Mouse (Mus musculus) Patski (cell line): ENCODE data around the gene Dmrtc2. TPM values are rescaled to one million over a fixed set of nuclear protein-coding genes. Genes with fewer than 3 reads are reported as not detected.
"Not testable (repeated sequence)": the region's sequence is repeated elsewhere in the genome, so short reads cannot be mapped to it uniquely, and the experiment has no call there.

Experiments used
- ATAC-seq: fragments of 100-300 bp; one replicate; pipeline ENCODE4 v1.8.0; 2021
- CTCF ChIA-PET: fragments of 350-600 bp; sonication (Branson Sonifier 250); formaldehyde crosslinking; loops from one replicate; lab custom pipeline; 2022; ENCODE audit warnings: inconsistent platforms; lab: Charles Lee
- POLR2A ChIA-PET: fragments of 350-600 bp; sonication (Branson Sonifier 250); formaldehyde crosslinking; loops from one replicate; lab custom pipeline; 2022; ENCODE audit warnings: antibody characterized with exemption, inconsistent platforms; lab: Charles Lee
- DNase-seq: peaks from one replicate; pipeline ENCODE4 v3.0.0-alpha.2; 2011; ENCODE audit warnings: low read depth, low spot score
- H3K27me3 ChIP-seq: fragments of 371-371 bp; one replicate; pipeline ENCODE4 v1.5.1; 2021
- CTCF ChIP-seq: fragments of 100-300 bp; IDR thresholded peaks from one replicate; pipeline ENCODE4 v1.5.1; 2021
- in situ Hi-C: fragments of 300-500 bp; cut with MboI; formaldehyde crosslinking; loops from 3 replicates; pipeline ENCODE4 v1.11.1; 2018; ENCODE audit warnings: low pct_unique_long_range_greater_than_20kb, mixed read lengths
- polyA plus RNA-seq: library from polyadenylated mRNA; unstranded; gene quantifications from one replicate; pipeline ENCODE4 v1.2.3, GENCODE M21; 2021

Gene Dmrtc2
- polyA plus RNA-seq, 1 experiment from 2014 or later: not detected

- ChIA-PET CTCF (no interaction called here), POLR2A (interaction anchor here (0.8 kb wide), 1 partner anchor 19 kb away, joined by 3 read pairs; no protein-coding TSS in a partner anchor)
- ATAC-seq (no peak), DNase-seq (no peak)
- H3K27me3 ChIP-seq: no peaks in the 10 kb centered on the region
- in situ Hi-C loops: no loop called here
- TF ChIP-seq CTCF: no peak
Observed at GRCm38 (mm10) chr7:24887096-24887495, 17.2 kb downstream of the Dmrtc2 start.

GRCm38 (mm10) chr7:24889431-24890220 is 19.8 kb downstream of the Dmrtc2 start:
- DNase-seq: peak; percentile 54
- TF ChIP-seq CTCF: no peak
- CTCF ChIA-PET: interaction anchor here (1.2 to 3.0 kb wide), 6 partner anchors 9 to 83 kb away, joined by 3 to 25 read pairs (median 4); partner anchors contain the start of genes Arhgef1 and Rabac1
- in situ Hi-C loops: no loop called here
- POLR2A ChIA-PET: interaction anchor here (0.7 to 1.1 kb wide), 2 partner anchors 14 to 281 kb away, joined by 3 to 4 read pairs; no protein-coding TSS in a partner anchor
- ATAC-seq: no peak
- no peaks in the 10 kb centered on the region for H3K27me3 ChIP-seq

GRCm38 (mm10) chr7:24890281-24891216 is 20.7 kb downstream of the Dmrtc2 start:
- ATAC-seq (peak; percentile 65), DNase-seq (no peak)
- no peak for TF ChIP-seq CTCF
- ChIA-PET CTCF (interaction anchor here (1.0 to 3.0 kb wide), 8 partner anchors 11 to 82 kb away, joined by 3 to 25 read pairs (median 4); partner anchors contain the start of genes Arhgef1 and Rabac1), POLR2A (interaction anchor here (0.7 to 1.1 kb wide), 3 partner anchors 13 to 281 kb away, joined by 3 to 4 read pairs (median 3); no protein-coding TSS in a partner anchor)
- in situ Hi-C loops: no loop called here
- H3K27me3 ChIP-seq: no peaks in the 10 kb centered on the region

GRCm38 (mm10) chr7:24891241-24892124 is 21.6 kb downstream of the Dmrtc2 start:
- ChIA-PET POLR2A (interaction anchor here (0.6 to 0.8 kb wide), 2 partner anchors 63 to 77 kb away, joined by 3 read pairs; no protein-coding TSS in a partner anchor), CTCF (interaction anchor here (1.0 to 3.0 kb wide), 7 partner anchors 11 to 81 kb away, joined by 3 to 25 read pairs (median 4); partner anchors contain the start of genes Arhgef1 and Rabac1)
- no peaks in the 10 kb centered on the region for H3K27me3 ChIP-seq
- in situ Hi-C loops: no loop called here
- ATAC-seq (no peak), DNase-seq (no peak)
- TF ChIP-seq CTCF: no peak

- ChIA-PET POLR2A (no interaction called here), CTCF (no interaction called here)
- ATAC-seq: no peak
- no peak for DNase-seq
- TF ChIP-seq CTCF: no peak
- in situ Hi-C loops: no loop called here
- H3K27me3 ChIP-seq: no peaks in the 10 kb centered on the region
Observed at GRCm38 (mm10) chr7:24892125-24892583, 22.3 kb downstream of the Dmrtc2 start.

GRCm38 (mm10) chr7:24895749-24896148 is 25.9 kb downstream of the Dmrtc2 start:
- in situ Hi-C loops, DNase-seq, H3K27me3 ChIP-seq, ATAC-seq: not testable (repeated sequence)
- CTCF ChIA-PET: interaction anchor here (2.0 kb wide), 1 partner anchor 9 kb away, joined by 4 read pairs; no protein-coding TSS in a partner anchor
- POLR2A ChIA-PET: interaction anchor here (0.7 kb wide), 1 partner anchor 11 kb away, joined by 4 read pairs; no protein-coding TSS in a partner anchor

GRCm38 (mm10) chr7:24896269-24896668 is 26.4 kb downstream of the Dmrtc2 start:
- CTCF ChIA-PET: no interaction called here
- ATAC-seq (no peak), DNase-seq (no peak)
- H3K27me3 ChIP-seq: no peaks in the 10 kb centered on the region
- POLR2A ChIA-PET: interaction anchor here (0.6 to 0.7 kb wide), 2 partner anchors 10 to 357 kb away, joined by 3 to 4 read pairs; no protein-coding TSS in a partner anchor
- in situ Hi-C loops: no loop called here
- TF ChIP-seq CTCF: no peak

GRCm38 (mm10) chr7:24897224-24897623 is 27.4 kb downstream of the Dmrtc2 start, which contains the start of gene Cd79a:
Cd79a (plus strand) TSS chr7:24897381.
- DNase-seq (no peak), ATAC-seq (no peak)
- in situ Hi-C loops: no loop called here

GRCm38 (mm10) chr7:24897959-24898358 is 28.1 kb downstream of the Dmrtc2 start:
- DNase-seq (no peak), ATAC-seq (no peak)
- in situ Hi-C loops: no loop called here
- no peaks in the 10 kb centered on the region for H3K27me3 ChIP-seq
- CTCF ChIA-PET: interaction anchor here (0.9 kb wide), 1 partner anchor 9 kb away, joined by 3 read pairs; no protein-coding TSS in a partner anchor
- no peak for TF ChIP-seq CTCF
- POLR2A ChIA-PET: no interaction called here

More at GRCm38 (mm10) chr7:24897224-24897623, 27.4 kb downstream of the Dmrtc2 start, which contains the start of gene Cd79a:
- ChIA-PET POLR2A (no interaction called here), CTCF (no interaction called here)
- H3K27me3 ChIP-seq: no peaks in the 10 kb centered on the region
- no peak for TF ChIP-seq CTCF
